Mouse (Mus musculus): ENCODE results near the gene Iffo2. TPM values are rescaled to one million over a fixed set of nuclear protein-coding genes. Genes with fewer than 3 reads are reported as not detected.

Iffo2 gene
- polyA plus RNA-seq, 1 experiment from 2014 or later, result 3.5 TPM

- no peak for ATAC-seq
- no peak overlapping the region; the same call in 1 of the 2 replicates for H3K27ac ChIP-seq (ENCODE audit: low read depth, low read length)
- H3K4me1 ChIP-seq (ENCODE audit: control insufficient read depth, insufficient read depth, low read depth, low read length), result no peaks in the 10 kb centered on the region
- H3K27me3 ChIP-seq (replicated peaks; ENCODE audit: control insufficient read depth, insufficient read depth, low read length), result no peaks in the 10 kb centered on the region
- H3K4me2 ChIP-seq (ENCODE audit: low read length), result no peak overlapping the region
- 87% methylated on average over 10 of the region's 10 CpGs for WGBS
- no peaks in the 10 kb centered on the region for H3K9me3 ChIP-seq (ENCODE audit: control insufficient read depth, low read length)
- H3K4me3 ChIP-seq (ENCODE audit: low read length), result no peak overlapping the region
- peaks cover 9% of the 10 kb centered on the region; the same call in 1 of the 2 replicates for H3K36me3 ChIP-seq (ENCODE audit: control insufficient read depth, insufficient read depth, low read length)
- no peak overlapping the region for H3K9ac ChIP-seq (ENCODE audit: low read depth, low read length)
Observed at GRCm38 (mm10) chr4:139632254-139632580, 101.9 kb downstream of the Iffo2 start.

- Histone ChIP-seq H3K4me1 (ENCODE audit: control insufficient read depth, insufficient read depth, low read depth, low read length) (peaks cover 11% of the 10 kb centered on the region), H3K27me3 (replicated peaks; ENCODE audit: control insufficient read depth, insufficient read depth, low read length) (no peaks in the 10 kb centered on the region; the same call in none of the 2 replicates)
- no peak for ATAC-seq
Observed at GRCm38 (mm10) chr4:139636373-139636772, 106.0 kb downstream of the Iffo2 start.

GRCm38 (mm10) chr4:139637847-139638246 lies 107.5 kb downstream of the Iffo2 start:
- peaks cover 2% of the 10 kb centered on the region for H3K27me3 ChIP-seq (replicated peaks; ENCODE audit: control insufficient read depth, insufficient read depth, low read length)
- WGBS, result 89% methylated on average over 9 of the region's 9 CpGs
- H3K4me1 ChIP-seq (ENCODE audit: control insufficient read depth, insufficient read depth, low read depth, low read length), result peaks cover 22% of the 10 kb centered on the region
- no peak overlapping the region for H3K9ac ChIP-seq (ENCODE audit: low read depth, low read length)
- H3K4me3 ChIP-seq (ENCODE audit: low read length), result no peak overlapping the region
- no peak overlapping the region for H3K27ac ChIP-seq (ENCODE audit: low read depth, low read length)
- no peak for ATAC-seq
- H3K4me2 ChIP-seq (ENCODE audit: low read length), result no peak overlapping the region
- H3K36me3 ChIP-seq (ENCODE audit: control insufficient read depth, insufficient read depth, low read length), result peaks cover 14% of the 10 kb centered on the region; the same call in 1 of the 2 replicates
- H3K9me3 ChIP-seq (ENCODE audit: control insufficient read depth, low read length), result no peaks in the 10 kb centered on the region

More at GRCm38 (mm10) chr4:139636373-139636772, 106.0 kb downstream of the Iffo2 start:
- H3K27ac ChIP-seq (ENCODE audit: low read depth, low read length), result no peak overlapping the region
- H3K4me2 ChIP-seq (ENCODE audit: low read length), result no peak overlapping the region
- WGBS, result 30% methylated on average over 7 of the region's 7 CpGs
- H3K36me3 ChIP-seq (ENCODE audit: control insufficient read depth, insufficient read depth, low read length), result peaks cover 11% of the 10 kb centered on the region; the same call in 1 of the 2 replicates
- no peaks in the 10 kb centered on the region for H3K9me3 ChIP-seq (ENCODE audit: control insufficient read depth, low read length)
- H3K4me3 ChIP-seq (ENCODE audit: low read length), result no peak overlapping the region
- no peak overlapping the region for H3K9ac ChIP-seq (ENCODE audit: low read depth, low read length)

DNA sequence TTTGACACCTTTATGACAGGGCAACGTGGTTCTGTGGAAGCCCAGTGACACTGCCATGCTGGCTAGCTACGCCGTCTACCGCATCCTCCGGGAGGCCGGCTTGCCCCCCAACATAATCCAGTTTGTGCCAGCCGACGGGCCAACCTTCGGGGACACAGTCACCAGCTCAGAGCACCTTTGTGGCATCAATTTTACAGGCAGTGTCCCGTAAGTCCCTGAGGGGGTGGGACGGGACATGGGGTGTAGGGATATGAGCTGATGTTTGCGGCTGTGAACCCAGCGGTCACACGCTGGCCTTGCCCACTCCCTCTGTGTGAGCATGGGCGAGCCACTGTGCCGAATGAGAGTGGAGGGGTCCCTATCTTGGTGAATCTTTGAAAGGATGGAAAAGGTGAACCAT lies 108.0 kb downstream of the Iffo2 start:
- H3K9me3 ChIP-seq (ENCODE audit: control insufficient read depth, low read length), result no peaks in the 10 kb centered on the region
- H3K36me3 ChIP-seq (ENCODE audit: control insufficient read depth, insufficient read depth, low read length), result peaks cover 14% of the 10 kb centered on the region; the same call in 1 of the 2 replicates
- ATAC-seq, result no peak
- no peak overlapping the region for H3K27ac ChIP-seq (ENCODE audit: low read depth, low read length)
- peaks cover 2% of the 10 kb centered on the region for H3K27me3 ChIP-seq (replicated peaks; ENCODE audit: control insufficient read depth, insufficient read depth, low read length)
- no peak overlapping the region for H3K9ac ChIP-seq (ENCODE audit: low read depth, low read length)
- no peak overlapping the region for H3K4me2 ChIP-seq (ENCODE audit: low read length)
- no peak overlapping the region for H3K4me3 ChIP-seq (ENCODE audit: low read length)
- peaks cover 22% of the 10 kb centered on the region for H3K4me1 ChIP-seq (ENCODE audit: control insufficient read depth, insufficient read depth, low read depth, low read length)
- 97% methylated on average over 16 of the region's 16 CpGs for WGBS

GRCm38 (mm10) chr4:139639801-139640200 lies 109.5 kb downstream of the Iffo2 start:
- peak overlapping the region; percentile 38; the same call in 1 of the 2 replicates for H3K9ac ChIP-seq (ENCODE audit: low read depth, low read length)
- no peak overlapping the region for H3K4me2 ChIP-seq (ENCODE audit: low read length)
- no peak overlapping the region for H3K27ac ChIP-seq (ENCODE audit: low read depth, low read length)
- H3K4me3 ChIP-seq (ENCODE audit: low read length), result no peak overlapping the region
- H3K4me1 ChIP-seq (ENCODE audit: control insufficient read depth, insufficient read depth, low read depth, low read length), result peaks cover 22% of the 10 kb centered on the region
- H3K36me3 ChIP-seq (ENCODE audit: control insufficient read depth, insufficient read depth, low read length), result peaks cover 12% of the 10 kb centered on the region
- WGBS, result 23% methylated on average over 12 of the region's 12 CpGs
- no peaks in the 10 kb centered on the region for H3K9me3 ChIP-seq (ENCODE audit: control insufficient read depth, low read length)
- no peak for ATAC-seq
- H3K27me3 ChIP-seq (replicated peaks; ENCODE audit: control insufficient read depth, insufficient read depth, low read length), result peaks cover 2% of the 10 kb centered on the region

- Histone ChIP-seq H3K4me1 (ENCODE audit: control insufficient read depth, insufficient read depth, low read depth, low read length) (peaks cover 22% of the 10 kb centered on the region), H3K4me3 (ENCODE audit: low read length) (no peak overlapping the region), H3K9me3 (ENCODE audit: control insufficient read depth, low read length) (no peaks in the 10 kb centered on the region), H3K27me3 (replicated peaks; ENCODE audit: control insufficient read depth, insufficient read depth, low read length) (peaks cover 2% of the 10 kb centered on the region), H3K36me3 (ENCODE audit: control insufficient read depth, insufficient read depth, low read length) (peaks cover 17% of the 10 kb centered on the region), H3K27ac (ENCODE audit: low read depth, low read length) (no peak overlapping the region), H3K4me2 (ENCODE audit: low read length) (no peak overlapping the region), H3K9ac (ENCODE audit: low read depth, low read length) (no peak overlapping the region; the same call in 1 of the 2 replicates)
- no peak for ATAC-seq
- 60% methylated on average over 12 of the region's 12 CpGs for WGBS
Observed at GRCm38 (mm10) chr4:139640333-139640732, 110.0 kb downstream of the Iffo2 start.

DNA sequence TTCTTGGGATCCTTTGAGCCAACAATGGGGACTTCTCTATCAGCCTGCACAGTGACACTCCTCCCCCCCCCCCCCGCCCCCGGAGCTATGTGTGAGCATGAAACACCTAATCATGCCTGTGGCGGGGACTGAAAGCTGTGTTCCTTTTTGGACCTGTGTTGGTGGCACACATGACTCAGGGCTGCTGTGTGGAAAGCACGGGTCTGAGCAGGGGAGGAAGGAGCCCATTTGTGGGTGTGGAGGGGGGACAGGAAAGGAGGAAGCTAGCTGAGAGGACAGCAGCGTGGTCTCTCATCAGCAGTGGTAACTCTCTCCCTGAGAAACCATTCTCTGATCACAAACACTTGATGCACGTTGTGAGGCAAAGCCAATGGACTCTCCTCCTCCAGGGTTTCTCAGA lies 110.4 kb downstream of the Iffo2 start:
- ATAC-seq, result no peak
- Histone ChIP-seq H3K9ac (ENCODE audit: low read depth, low read length) (no peak overlapping the region), H3K27ac (ENCODE audit: low read depth, low read length) (no peak overlapping the region), H3K9me3 (ENCODE audit: control insufficient read depth, low read length) (no peaks in the 10 kb centered on the region), H3K27me3 (replicated peaks; ENCODE audit: control insufficient read depth, insufficient read depth, low read length) (peaks cover 2% of the 10 kb centered on the region), H3K36me3 (ENCODE audit: control insufficient read depth, insufficient read depth, low read length) (peaks cover 16% of the 10 kb centered on the region), H3K4me2 (ENCODE audit: low read length) (no peak overlapping the region), H3K4me1 (ENCODE audit: control insufficient read depth, insufficient read depth, low read depth, low read length) (peaks cover 22% of the 10 kb centered on the region), H3K4me3 (ENCODE audit: low read length) (no peak overlapping the region)
- WGBS, result 55% methylated on average over 6 of the region's 6 CpGs

DNA sequence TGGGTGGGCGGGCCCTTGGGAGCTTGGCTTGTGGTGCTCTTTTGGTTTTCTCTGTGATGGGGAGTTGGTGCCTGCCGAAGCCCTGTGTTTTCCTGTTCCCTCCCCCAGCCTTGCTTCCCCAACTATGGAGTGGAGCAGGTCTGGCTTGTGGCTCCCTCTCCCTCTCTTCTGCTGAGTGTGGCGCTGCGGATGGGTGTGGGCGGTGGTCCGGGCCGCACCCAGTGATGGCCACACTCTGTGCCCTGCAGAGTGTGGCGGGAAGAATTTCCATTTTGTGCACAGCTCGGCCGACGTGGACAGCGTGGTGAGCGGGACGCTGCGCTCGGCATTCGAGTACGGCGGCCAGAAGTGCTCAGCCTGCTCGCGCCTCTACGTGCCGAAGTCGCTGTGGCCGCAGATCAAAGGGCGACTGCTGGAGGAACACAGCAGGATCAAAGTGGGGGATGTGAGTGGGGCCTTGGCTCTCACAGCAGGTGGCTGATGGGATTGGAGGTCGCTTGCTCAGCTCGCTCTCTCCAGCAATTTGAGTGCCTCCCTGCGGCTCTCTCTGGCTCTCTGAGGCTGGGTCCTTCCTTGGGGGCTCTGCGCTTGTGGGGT lies 111.6 kb downstream of the Iffo2 start:
- Histone ChIP-seq H3K36me3 (ENCODE audit: control insufficient read depth, insufficient read depth, low read length) (peaks cover 16% of the 10 kb centered on the region), H3K4me2 (ENCODE audit: low read length) (peak overlapping the region; percentile 48), H3K9me3 (ENCODE audit: control insufficient read depth, low read length) (no peaks in the 10 kb centered on the region; the same call in 1 of the 2 replicates), H3K4me1 (ENCODE audit: control insufficient read depth, insufficient read depth, low read depth, low read length) (peaks cover 22% of the 10 kb centered on the region), H3K9ac (ENCODE audit: low read depth, low read length) (no peak overlapping the region; the same call in 1 of the 2 replicates), H3K4me3 (ENCODE audit: low read length) (peak overlapping the region; percentile 15; the same call in 1 of the 2 replicates), H3K27me3 (replicated peaks; ENCODE audit: control insufficient read depth, insufficient read depth, low read length) (peaks cover 2% of the 10 kb centered on the region), H3K27ac (ENCODE audit: low read depth, low read length) (no peak overlapping the region; the same call in 1 of the 2 replicates)
- no peak for ATAC-seq
- 11% methylated on average over 30 of the region's 30 CpGs for WGBS

DNA sequence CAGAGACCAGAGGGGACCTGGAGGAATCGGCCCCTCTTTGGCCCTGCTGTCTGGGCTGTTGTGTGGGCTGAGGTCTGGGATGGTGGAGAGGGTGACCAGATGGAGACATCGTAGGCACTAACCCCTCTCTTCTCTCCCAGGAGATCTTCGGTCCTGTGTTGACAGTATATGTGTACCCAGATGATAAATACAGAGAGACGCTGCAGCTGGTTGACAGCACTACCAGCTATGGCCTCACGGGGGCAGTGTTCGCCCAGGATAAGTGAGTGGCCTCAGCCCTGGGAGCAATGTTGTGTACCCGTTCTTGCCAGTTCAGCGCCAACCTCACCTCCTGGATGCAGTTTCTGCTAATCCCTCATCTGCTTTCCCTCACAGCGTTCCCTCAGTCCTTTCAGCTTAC lies 113.6 kb downstream of the Iffo2 start:
- ATAC-seq, result peak; percentile 27
- Histone ChIP-seq H3K9me3 (ENCODE audit: control insufficient read depth, low read length) (no peaks in the 10 kb centered on the region; the same call in 1 of the 2 replicates), H3K4me3 (ENCODE audit: low read length) (no peak overlapping the region), H3K27me3 (replicated peaks; ENCODE audit: control insufficient read depth, insufficient read depth, low read length) (peaks cover 2% of the 10 kb centered on the region), H3K9ac (ENCODE audit: low read depth, low read length) (no peak overlapping the region), H3K36me3 (ENCODE audit: control insufficient read depth, insufficient read depth, low read length) (peaks cover 22% of the 10 kb centered on the region), H3K4me1 (ENCODE audit: control insufficient read depth, insufficient read depth, low read depth, low read length) (peaks cover 22% of the 10 kb centered on the region), H3K27ac (ENCODE audit: low read depth, low read length) (no peak overlapping the region), H3K4me2 (ENCODE audit: low read length) (no peak overlapping the region)
- WGBS, result 17% methylated on average over 9 of the region's 9 CpGs
